Mouse (Mus musculus) left cerebral cortex, adult 18-20 months (tissue): Measurements from ENCODE around the gene Als2. TPM values are rescaled to one million over a fixed set of nuclear protein-coding genes. Genes with fewer than 3 reads are reported as not detected.

ENCODE experiments used
- DNase-seq, 2 experiments: peaks; one replicate each; pipeline ENCODE4 v3.0.0; 2021 to 2022; ENCODE audit warnings: low spot score in 2 of 2, mixed read lengths in 1 of 2
- total RNA-seq, 2 experiments: library from RNA; stranded (reverse); gene quantifications; 2 replicates each; pipeline ENCODE4 v1.2.3; 2021

Gene Als2
- total RNA-seq, 2 experiments from 2014 or later, result 35.5 to 36.1 TPM

DNA sequence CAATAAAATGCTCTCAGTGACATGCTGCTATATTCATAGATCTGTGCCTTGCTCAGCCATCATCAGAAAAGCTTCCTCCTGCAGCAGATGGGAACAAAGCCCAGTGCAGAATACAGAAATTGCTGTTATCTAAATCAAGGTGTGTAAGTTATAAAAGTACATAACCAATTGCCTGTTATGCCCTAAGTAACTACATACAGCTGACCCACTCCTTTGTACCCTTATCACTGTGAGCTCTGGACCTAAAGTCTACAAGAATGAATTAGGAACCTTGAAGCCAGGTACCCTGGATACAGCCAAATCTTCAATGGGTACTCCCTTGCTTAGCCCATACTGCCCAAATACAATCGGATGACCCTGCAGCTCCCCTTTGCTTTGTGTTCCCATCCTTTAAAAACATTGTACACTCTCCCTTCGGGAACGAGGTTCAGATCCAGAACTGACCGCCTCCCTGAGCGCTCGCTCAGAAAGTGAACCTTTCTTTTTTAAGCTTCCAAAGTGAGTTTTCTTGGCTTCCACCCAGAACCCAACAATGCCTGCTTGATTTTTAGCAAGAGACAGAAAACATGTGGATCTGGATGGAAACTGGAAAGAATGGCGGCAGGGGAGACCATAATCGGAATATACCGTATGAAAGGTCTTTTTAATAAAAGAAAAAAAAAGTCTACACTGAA, 70.7 kb downstream of the Als2 start:
- no peak for DNase-seq

DNA sequence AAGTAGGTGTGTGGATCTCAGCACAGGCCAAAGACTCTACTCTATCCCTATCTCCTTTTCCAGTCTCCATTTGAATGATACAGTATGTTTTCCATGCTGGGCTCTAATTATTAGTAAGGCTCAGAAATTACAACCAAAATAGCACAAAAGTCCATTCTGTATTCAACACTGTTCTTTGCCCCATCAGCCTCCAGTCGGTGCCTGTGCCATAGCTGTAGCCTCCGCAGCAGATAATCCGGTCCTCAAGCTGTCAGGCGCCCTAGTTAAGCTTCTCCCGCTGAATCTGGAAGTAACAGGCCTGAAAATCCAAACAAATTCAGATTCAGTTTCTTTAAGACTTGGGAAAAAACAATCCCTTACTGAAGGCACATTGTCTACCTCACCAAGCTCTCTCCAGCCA, 73.1 kb downstream of the Als2 start:
- no peak for DNase-seq

DNA sequence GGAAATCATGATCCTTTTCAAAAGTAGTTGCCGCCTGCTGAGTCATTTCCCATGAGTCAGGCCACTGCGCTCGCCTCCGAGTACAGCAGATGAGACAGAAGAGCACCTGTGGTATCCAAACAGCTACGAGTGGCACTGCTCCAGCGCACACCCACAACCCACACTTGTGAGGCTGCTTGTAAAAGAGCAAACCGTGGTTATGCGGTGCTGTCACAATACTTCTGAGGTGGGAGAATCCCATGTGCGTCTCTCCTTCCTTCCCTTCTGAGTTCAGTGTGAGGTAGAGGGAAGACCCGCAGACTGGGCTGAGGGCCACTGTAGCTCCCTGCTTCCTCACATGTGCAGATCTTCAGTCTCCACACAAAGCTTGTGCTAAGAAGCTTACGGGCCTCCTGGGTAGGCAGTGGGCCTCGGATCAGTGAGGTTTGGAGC, 74.0 kb downstream of the Als2 start, which contains the start of gene Mpp4:
Mpp4 (minus strand) TSS at position 360 of the 432 bp plus-strand sequence.
- DNase-seq, result peak; percentile 85 to 87

DNA sequence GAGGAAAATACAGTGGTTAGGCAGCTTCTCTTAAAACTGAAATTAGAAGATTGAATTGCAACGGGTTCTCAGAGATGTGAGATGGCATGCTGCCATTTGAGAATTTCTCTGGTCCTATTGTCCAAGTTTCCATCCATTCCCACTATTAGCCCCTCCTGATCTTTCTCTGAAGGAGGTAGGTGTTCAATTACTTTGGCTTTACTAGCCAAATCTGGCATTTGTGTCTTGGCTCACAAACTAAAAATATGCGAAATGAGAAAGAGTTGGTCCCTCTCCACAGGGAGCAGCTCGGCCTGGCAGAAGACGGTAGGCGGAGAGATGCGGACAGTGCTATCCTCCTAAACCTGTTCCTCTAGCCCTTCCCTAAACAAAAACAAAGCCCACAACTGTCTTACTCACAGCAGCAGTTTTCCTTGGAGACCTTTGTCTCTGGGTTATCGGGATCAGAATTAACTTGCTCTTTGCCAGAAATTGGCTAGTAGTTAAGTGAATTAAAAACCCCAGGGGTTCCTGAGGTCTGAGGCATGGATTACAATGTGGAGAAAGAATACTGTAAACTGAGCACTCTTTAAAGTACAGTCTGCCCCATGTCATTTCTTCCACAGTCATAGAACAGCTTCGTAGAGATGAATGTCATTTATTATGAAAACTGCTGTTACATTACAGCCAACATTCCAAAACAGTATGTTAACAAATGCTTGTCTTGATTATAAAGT, 74.6 kb downstream of the Als2 start:
- DNase-seq, result no peak

DNA sequence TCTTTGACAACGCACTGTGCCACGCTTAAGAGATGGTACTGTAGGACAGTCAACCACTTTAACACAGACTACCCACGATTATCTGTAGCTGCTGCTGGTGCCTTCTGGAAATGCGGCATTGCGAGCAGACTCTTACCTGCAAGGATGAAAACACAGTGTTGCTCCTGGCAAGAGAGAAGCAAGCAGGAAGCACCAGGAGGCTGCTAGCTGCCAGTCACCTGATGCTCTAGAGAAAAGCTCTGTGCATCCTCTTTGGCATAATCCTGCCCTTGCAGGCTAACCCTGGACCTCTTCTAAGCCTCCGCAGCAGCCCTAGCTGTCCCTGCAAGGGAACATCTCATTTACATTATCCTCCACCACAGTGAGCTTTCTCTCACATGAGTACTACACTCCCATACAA, 75.6 kb downstream of the Als2 start:
- DNase-seq, result no peak

DNA sequence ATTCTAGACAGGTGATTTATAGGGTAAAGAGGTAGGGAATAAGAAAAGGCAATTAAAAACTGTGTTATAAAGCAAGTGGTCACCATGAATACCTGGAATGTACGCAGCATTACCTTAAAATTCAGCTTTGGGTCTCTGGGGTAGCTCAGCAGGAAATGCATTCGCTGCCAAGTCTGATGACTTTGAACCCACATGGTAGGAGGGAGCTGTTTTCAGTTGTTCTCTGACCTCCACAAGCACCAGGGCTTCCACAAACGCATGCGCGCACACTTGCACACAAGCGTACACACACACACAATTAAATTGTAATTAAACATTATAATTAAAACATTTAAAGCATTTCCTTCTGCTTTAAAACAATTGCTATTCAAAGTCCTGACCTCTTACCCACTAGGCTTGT, 76.2 kb downstream of the Als2 start:
- DNase-seq, result no peak

DNA sequence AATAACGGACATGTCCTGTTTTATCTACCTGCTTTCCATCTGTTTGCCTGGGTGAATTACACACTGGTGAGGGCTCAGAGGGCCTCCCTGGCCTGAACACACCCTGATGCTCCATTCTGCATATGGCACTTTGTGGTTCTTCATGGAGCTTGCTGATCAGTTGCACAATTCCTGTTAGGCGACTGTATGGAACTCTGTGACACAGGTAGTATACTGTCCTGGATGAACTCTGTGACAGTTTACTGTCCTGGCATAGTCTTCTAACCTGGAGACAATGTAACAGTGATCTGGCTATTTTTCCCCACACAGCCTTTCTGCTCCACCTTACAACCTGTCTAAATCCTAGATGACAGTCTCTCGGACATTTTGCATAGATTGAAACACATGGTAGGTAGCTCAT, 77.9 kb downstream of the Als2 start:
- no peak for DNase-seq

DNA sequence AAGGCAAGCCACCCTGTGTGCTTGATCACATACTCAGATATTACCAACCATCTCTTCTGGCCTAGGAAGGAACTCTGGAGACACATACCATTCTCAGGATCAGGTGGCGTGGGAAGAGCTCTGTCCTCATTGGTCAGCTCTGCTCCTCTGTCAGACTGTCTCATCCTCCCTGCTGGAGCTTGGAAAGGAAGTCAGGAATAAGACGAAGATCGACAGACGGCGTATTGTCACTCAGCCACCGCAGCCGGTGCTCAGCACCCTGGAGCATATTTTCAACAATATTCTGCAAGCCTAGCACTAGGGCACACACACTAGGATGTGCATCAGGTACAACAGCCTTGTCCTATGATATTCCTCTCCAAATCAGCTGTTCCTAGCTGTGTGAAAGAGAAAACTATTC, 78.5 kb downstream of the Als2 start:
- no peak for DNase-seq

DNA sequence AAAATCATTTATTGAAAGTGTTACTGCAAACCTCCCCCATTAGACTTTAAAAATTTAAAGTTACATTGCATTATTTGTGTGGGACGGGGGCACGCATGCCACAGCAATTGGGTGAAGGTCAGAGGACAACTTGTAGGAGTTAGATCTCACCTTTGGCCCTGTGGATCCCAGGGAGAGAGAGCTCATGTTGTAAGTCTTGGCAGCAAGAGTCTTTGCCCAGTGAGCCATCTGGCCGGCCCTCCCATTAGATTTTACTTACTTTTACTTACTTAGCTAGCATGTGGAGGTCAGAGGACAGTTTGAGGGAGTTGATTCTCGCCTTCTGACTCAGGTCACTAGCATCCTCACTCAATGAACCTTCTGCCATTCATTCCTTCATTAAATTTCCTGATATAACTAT, 79.2 kb downstream of the Als2 start:
- no peak for DNase-seq

DNA sequence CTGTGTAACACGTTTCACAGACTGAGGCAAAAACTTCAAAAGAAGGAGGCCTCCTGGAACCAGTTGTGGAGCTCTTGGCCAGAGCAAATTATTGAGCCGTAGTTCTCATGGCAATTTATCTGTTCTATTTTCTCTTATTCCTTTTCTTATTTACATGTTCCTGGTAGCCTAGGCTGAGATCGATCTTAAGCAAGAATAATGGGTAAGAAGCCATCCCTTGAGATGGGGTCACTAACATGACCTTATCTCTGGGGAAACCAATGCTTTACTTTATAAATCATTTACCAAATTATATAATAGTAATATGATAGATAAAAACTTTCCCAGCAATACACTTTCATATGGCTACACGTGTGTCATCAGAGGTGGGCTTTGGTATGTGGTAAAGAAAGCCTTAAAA, 84.7 kb downstream of the Als2 start:
- no peak for DNase-seq

DNA sequence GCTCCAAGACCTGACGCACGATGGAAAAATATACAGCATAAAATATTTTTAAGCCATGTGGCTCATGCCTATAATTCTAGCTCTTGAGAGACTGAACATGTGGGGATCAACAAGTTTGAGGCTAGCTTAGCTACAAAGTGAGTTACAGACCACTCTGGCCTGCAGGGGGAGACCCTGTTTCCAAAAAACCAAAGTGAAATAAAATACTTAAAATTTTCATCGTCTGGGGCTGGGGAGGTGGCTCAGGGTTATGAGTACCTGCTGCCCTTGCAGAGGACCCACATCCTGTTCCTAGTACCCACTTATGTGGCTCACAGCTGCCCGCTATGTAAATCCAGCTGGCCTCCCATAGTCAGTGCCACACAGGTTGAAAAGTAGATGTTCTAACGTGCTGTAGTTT, 86.5 kb downstream of the Als2 start:
- DNase-seq, result no peak

DNA sequence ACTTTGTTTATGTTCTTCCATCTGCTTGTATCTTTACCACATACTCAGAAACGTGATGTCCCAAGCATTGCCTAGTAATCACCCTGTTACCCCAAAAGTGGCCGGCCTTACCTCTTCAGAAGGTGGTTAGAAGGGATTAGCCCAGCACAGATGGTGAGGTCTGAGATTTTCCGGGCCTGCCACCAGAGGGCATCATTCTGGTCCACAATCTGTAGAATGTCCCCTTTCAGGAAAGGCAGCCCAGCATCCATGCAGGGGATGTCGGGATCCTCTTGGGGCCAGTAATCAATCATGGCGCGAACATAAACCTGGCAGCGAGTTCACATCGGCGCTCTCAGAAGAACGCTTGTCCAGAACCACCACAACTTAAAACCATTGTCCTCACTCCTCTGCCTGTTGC, 92.5 kb downstream of the Als2 start:
- no peak for DNase-seq

DNA sequence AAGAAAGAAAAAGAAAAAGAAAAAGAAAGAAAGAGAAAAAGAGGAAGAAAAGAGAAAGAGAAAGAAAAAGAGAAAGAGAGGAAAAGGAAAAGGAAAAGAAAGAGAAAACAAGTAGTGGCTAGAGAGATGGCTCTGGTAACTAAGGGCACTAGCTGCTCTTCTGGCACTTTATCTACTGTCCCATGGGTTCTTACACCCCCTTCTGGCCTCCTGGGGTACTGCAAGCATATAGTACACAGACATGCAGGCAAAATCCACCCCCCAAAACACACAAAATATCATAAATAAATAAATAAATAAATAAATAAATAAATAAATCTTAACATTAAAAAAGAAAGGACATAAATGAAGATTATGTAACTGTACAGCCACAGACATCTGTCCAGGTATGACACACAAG, 94.2 kb downstream of the Als2 start:
- DNase-seq, result peak in 1 of 2 experiments; percentile 29

DNA sequence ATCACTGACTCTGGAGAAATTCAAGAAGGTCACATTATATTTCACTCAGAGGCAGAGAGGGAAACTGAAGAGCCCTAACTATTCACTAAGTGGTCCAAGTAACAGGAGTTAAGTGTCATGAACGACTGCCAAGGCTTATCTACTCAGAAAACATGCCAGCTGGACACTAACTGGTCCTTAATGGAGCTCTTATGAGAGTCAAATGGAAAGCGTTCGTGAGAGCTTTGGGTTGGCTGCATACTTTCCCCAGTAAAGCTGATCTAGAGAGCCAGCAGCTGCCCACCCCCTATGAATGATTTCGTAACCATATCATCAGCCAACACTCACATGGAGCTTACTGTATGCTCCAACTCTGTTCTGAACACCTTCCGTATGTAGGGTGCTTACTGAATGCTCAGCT, 102.6 kb downstream of the Als2 start:
- DNase-seq, result no peak

DNA sequence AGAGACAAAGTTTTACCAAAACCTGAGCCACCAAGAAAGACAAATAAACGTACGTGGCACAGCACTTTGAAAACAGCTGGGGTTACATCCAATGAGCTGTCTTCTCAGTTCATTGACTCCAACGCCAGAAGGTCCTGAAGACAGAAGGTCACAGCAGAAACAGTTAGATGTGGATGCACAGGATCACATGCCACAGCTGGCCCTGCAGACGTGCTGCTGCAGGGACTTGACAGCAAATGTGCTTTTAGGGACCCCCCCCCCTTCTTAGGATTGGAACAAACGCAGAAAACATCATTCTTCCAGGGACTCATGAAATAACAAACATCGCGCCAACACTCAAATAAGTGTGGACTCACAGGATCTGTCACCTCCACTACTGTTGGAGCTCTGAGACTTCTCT, 108.2 kb downstream of the Als2 start:
- no peak for DNase-seq

DNA sequence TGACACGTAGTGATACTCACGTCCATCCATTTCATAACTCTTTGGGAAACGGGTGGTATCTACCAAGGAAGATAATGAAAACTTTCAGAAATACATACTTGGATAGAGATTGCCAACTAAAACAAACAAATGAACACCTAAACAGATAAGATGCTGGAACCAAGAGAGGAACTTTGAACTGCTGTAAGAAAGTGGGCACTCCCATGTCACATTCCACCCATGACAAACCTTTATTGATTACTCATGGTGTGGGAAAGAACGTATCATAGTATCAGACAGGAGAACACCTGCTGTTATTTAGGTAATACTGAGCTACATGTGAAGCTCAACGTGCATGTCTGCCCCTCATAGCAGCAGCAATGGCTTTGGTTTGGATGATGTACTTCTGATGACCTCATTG, 111.5 kb downstream of the Als2 start:
- DNase-seq, result no peak

DNA sequence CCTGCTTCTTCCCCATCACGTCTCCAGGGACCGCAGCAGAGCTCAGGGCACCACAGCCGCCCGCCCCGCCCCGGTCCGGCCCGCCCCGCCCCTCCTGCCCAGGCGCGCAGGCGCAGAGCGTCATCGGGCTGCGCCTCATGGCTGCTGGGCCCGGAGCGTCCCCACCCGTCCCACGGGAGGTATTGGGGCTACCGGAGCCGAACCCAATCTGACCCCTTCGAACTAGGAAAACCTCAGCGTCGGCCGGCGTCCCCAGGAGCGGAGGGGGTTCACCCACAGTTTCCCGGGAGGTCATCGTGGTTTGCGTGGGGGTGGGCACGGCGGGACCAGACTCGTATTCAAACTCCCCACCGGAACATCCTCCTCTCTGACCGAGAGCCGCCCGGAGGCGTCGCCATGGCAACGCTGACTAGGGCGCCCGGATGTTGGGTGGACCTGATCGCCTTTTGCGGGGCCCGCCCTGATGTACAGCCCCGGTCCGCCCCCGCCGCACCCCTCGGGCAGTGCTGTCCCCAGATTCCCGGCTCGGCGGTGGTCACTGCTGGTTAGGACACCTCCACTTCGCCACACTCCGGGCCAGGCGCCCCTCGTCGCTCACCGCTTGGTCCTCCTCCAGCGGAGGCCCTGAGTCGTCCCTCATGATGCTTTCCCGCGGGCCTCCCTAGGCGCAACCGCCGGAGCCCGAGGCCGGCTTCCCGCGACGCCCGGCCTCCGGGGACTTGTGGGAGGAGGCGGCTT, 117.1 kb downstream of the Als2 start, which contains the start of gene Tmem237:
Tmem237 (minus strand) TSS at position 689 of the 738 bp plus-strand sequence.
- DNase-seq, result peak; percentile 94

Other genes starting within 250 kb of the Als2 start
- gene C2cd6, start 142.3 kb downstream of the Als2 start, total RNA-seq, result not detected
- gene Tmem237, start 116.8 kb downstream of the Als2 start, total RNA-seq, result 10 to 100 TPM; 29.4 to 30.9 TPM
- gene Mpp4, start 73.8 kb downstream of the Als2 start, total RNA-seq, result 1 to 10 TPM in 1 of 2 experiments, under 1 TPM in 1; 0.98 to 1.3 TPM
- under 1 TPM; 0.42 to 0.44 TPM for gene Cdk15, start 19.7 kb upstream of the Als2 start, total RNA-seq
- 1 to 10 TPM; 7.3 to 8.1 TPM for gene Fzd7, start 245.2 kb upstream of the Als2 start, total RNA-seq